Mouse (Mus musculus) liver, postnatal 0 days (tissue): ENCODE data around the gene Ubd. TPM values are rescaled to one million over a fixed set of nuclear protein-coding genes. Genes with fewer than 3 reads are reported as not detected.

Experiments
- ATAC-seq: fragments of 200-750 bp; cut with Nextera tagmentation; 2 replicates; pipeline ENCODE4 v1.8.0; 2017; ENCODE audit warnings: mild to moderate bottlenecking, moderate library complexity
- DNase-seq: peaks from one replicate; pipeline ENCODE4 v3.0.0-alpha.2; 2016
- H3K27ac ChIP-seq: fragments of 300-500 bp; sonication (generic); 2 replicates; pipeline ENCODE4 v1.5.1; 2014; ENCODE audit warnings: antibody characterized with exemption, moderate library complexity, mild to moderate bottlenecking, low read depth
- H3K27me3 ChIP-seq: fragments of 300-500 bp; sonication (generic); 2 replicates; pipeline ENCODE4 v1.6.1; 2014; ENCODE audit warnings: low read length, control low read depth, mixed read lengths; ENCODE audit not compliant: insufficient read depth
- H3K36me3 ChIP-seq: fragments of 300-500 bp; sonication (generic); replicated peaks from 2 replicates; pipeline ENCODE4 v1.6.1; 2014; ENCODE audit warnings: mild to moderate bottlenecking, control low read depth, low read length, moderate library complexity, mixed read lengths; ENCODE audit not compliant: insufficient read depth
- H3K4me1 ChIP-seq: fragments of 300-500 bp; sonication (generic); 2 replicates; pipeline ENCODE4 v1.6.1; 2014; ENCODE audit warnings: antibody characterized with exemption, mild to moderate bottlenecking, control low read depth; ENCODE audit not compliant: insufficient read depth
- H3K4me2 ChIP-seq: fragments of 300-500 bp; sonication (generic); 2 replicates; pipeline ENCODE4 v1.6.1; 2014; ENCODE audit warnings: low read depth, mild to moderate bottlenecking, low read length, moderate library complexity, mixed read lengths
- H3K4me3 ChIP-seq: fragments of 300-500 bp; sonication (generic); 2 replicates; pipeline ENCODE4 v1.5.1; 2014; ENCODE audit warnings: low read depth, low read length
- H3K9ac ChIP-seq: fragments of 300-500 bp; sonication (generic); replicated peaks from 2 replicates; pipeline ENCODE4 v1.6.1; 2014; ENCODE audit warnings: mild to moderate bottlenecking, moderate library complexity
- H3K9me3 ChIP-seq: fragments of 300-500 bp; sonication (generic); 2 replicates; pipeline ENCODE4 v1.6.1; 2016; ENCODE audit warnings: mild to moderate bottlenecking, control low read depth, low read length, mixed read lengths
- CTCF ChIP-seq: sonication (generic); IDR thresholded peaks from 2 replicates; pipeline ENCODE4 v1.5.1; 2016; ENCODE audit warnings: antibody characterized with exemption, low read depth
- EP300 ChIP-seq: IDR thresholded peaks from 2 replicates; pipeline ENCODE4 v1.6.1; 2016; ENCODE audit warnings: antibody characterized with exemption, low read depth, mild to moderate bottlenecking
- WGBS: fragments of 180-500 bp; shearing (Covaris S2); extraction: QIAGEN DNeasy Blood & Tissue Kit; methylation state at CpG from one replicate; pipeline ENCODE4 v1.1.7; 2014; ENCODE audit not compliant: insufficient replicate concordance; 5-methylcytosine and 5-hydroxymethylcytosine counted together
- polyA plus RNA-seq: library from polyadenylated mRNA; unstranded; fragments of >200 nt; fragmentation: Nextera tagmentation; extraction: Ambion mirVana; gene quantifications from 2 replicates; pipeline ENCODE4 v1.2.1, GENCODE M21; 2015

The Ubd gene
- polyA plus RNA-seq = 2.2 and 3.4 TPM in 2 replicates

GRCm38 (mm10) chr17:37193656-37194055, at the start of gene Ubd:
Ubd (plus strand) TSS chr17:37193892.
- DNase-seq (no peak), ATAC-seq (no peak)
- Histone ChIP-seq H3K27me3 (peaks cover 35% of the 10 kb centered on the region), H3K9ac (no peak within 1 kb of the TSS), H3K27ac (no peak within 1 kb of the TSS), H3K4me1 (no peaks in the 10 kb centered on the region), H3K4me3 (no peak within 1 kb of the TSS), H3K36me3 (no peaks in the 10 kb centered on the region), H3K4me2 (no peak within 1 kb of the TSS), H3K9me3 (no peaks in the 10 kb centered on the region)
- TF ChIP-seq CTCF = no peak
- no peak for TF ChIP-seq EP300
- 66% methylated on average over 2 of the region's 2 CpGs for WGBS

- Histone ChIP-seq H3K4me3 (no peak within 1 kb of the TSS), H3K27me3 (no peaks in the 10 kb centered on the region), H3K9me3 (no peaks in the 10 kb centered on the region), H3K9ac (no peak within 1 kb of the TSS), H3K36me3 (no peaks in the 10 kb centered on the region), H3K27ac (no peak within 1 kb of the TSS), H3K4me1 (no peaks in the 10 kb centered on the region), H3K4me2 (no peak within 1 kb of the TSS)
- ATAC-seq (no peak), DNase-seq (no peak)
- TF ChIP-seq CTCF (no peak), EP300 (no peak)
Observed at GRCm38 (mm10) chr17:37161394-37161793, 32.3 kb upstream of the Ubd start, which contains the start of gene Olfr93. Olfr93 (minus strand) TSS chr17:37161494.

- no peak overlapping the region for H3K4me2 ChIP-seq
- H3K27me3 ChIP-seq = no peaks in the 10 kb centered on the region
- TF ChIP-seq EP300 (no peak), CTCF (no peak)
- H3K36me3 ChIP-seq = no peaks in the 10 kb centered on the region
- 20% methylated on average over 6 of the region's 6 CpGs for WGBS
- H3K4me1 ChIP-seq = no peaks in the 10 kb centered on the region
- H3K9me3 ChIP-seq = no peaks in the 10 kb centered on the region
- ATAC-seq (no peak), DNase-seq (no peak)
- no peak overlapping the region for H3K27ac ChIP-seq
- no peak overlapping the region for H3K9ac ChIP-seq
- H3K4me3 ChIP-seq = no peak overlapping the region
Observed at GRCm38 (mm10) chr17:37185474-37185873, 8.2 kb upstream of the Ubd start.

- H3K9ac ChIP-seq = no peak overlapping the region
- H3K36me3 ChIP-seq = no peaks in the 10 kb centered on the region
- peaks cover 7% of the 10 kb centered on the region; the same call in 1 of the 2 replicates for H3K27me3 ChIP-seq
- no peak for ATAC-seq
- no peaks in the 10 kb centered on the region for H3K4me1 ChIP-seq
- H3K9me3 ChIP-seq = no peaks in the 10 kb centered on the region
- H3K4me3 ChIP-seq = no peak overlapping the region
- WGBS = 36% methylated on average over 2 of the region's 2 CpGs
- DNase-seq = no peak
- H3K4me2 ChIP-seq = no peak overlapping the region
- TF ChIP-seq EP300 (no peak), CTCF (no peak)
- H3K27ac ChIP-seq = no peak overlapping the region
Observed at GRCm38 (mm10) chr17:37190711-37191110, 3.0 kb upstream of the Ubd start.

GRCm38 (mm10) chr17:37193032-37193431, 660 bp upstream of the Ubd start:
- TF ChIP-seq EP300 (no peak), CTCF (no peak)
- DNase-seq (no peak), ATAC-seq (no peak)
- H3K9me3 ChIP-seq = no peaks in the 10 kb centered on the region
- no peaks in the 10 kb centered on the region for H3K4me1 ChIP-seq
- no peak overlapping the region for H3K4me2 ChIP-seq
- no peak overlapping the region for H3K9ac ChIP-seq
- H3K27me3 ChIP-seq = peaks cover 29% of the 10 kb centered on the region
- no peak overlapping the region for H3K27ac ChIP-seq
- no peaks in the 10 kb centered on the region for H3K36me3 ChIP-seq
- no peak overlapping the region for H3K4me3 ChIP-seq

- Histone ChIP-seq H3K4me2 (no peak overlapping the region), H3K27me3 (peaks cover 36% of the 10 kb centered on the region), H3K4me3 (no peak overlapping the region), H3K27ac (no peak overlapping the region), H3K36me3 (no peaks in the 10 kb centered on the region), H3K4me1 (no peaks in the 10 kb centered on the region), H3K9me3 (no peaks in the 10 kb centered on the region), H3K9ac (no peak overlapping the region)
- WGBS = 70% methylated on average over 5 of the region's 5 CpGs
- DNase-seq = no peak
- no peak for ATAC-seq
- TF ChIP-seq CTCF = no peak
- no peak for TF ChIP-seq EP300
Observed at GRCm38 (mm10) chr17:37194782-37195181, 1.1 kb downstream of the Ubd start.
